Mouse (Mus musculus): ENCODE results near the gene Ubxn6. TPM values are rescaled to one million over a fixed set of nuclear protein-coding genes. Genes with fewer than 3 reads are reported as not detected.

The Ubxn6 gene
- polyA plus RNA-seq, 1 experiment from 2014 or later = 52.7 TPM

DNA sequence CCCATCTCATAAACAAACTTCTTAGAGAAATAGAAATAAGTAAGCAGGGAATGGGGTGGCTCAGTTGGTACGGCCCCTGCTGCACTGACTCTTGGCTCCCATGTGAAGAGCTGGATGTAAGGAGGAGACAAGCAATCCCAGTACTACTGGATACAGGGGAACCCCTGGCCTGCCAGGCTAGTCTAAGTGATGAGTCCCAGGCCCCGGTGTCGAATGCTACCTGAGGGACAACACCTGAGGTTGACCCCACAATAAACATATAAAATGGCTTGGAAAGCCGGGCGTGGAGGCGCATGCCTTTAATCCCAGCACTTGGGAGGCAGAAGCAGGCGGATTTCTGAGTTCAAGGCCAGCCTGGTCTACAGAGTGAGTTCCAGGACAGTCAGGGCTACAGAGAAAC, 43.4 kb downstream of the Ubxn6 start:
- no peak for ATAC-seq (ENCODE audit: insufficient number of reproducible peaks, insufficient read depth, low FRiP score, low TSS enrichment)
- Histone ChIP-seq H3K4me1 (peaks cover 25% of the 10 kb centered on the region), H3K27me3 (no peaks in the 10 kb centered on the region), H3K36me3 (peaks cover 33% of the 10 kb centered on the region), H3K9ac (no peak overlapping the region), H3K4me2 (replicated peaks) (no peak overlapping the region), H3K27ac (no peak overlapping the region), H3K4me3 (no peak overlapping the region), H3K9me3 (no peaks in the 10 kb centered on the region)
- WGBS = 88% methylated on average over 7 of the region's 7 CpGs

DNA sequence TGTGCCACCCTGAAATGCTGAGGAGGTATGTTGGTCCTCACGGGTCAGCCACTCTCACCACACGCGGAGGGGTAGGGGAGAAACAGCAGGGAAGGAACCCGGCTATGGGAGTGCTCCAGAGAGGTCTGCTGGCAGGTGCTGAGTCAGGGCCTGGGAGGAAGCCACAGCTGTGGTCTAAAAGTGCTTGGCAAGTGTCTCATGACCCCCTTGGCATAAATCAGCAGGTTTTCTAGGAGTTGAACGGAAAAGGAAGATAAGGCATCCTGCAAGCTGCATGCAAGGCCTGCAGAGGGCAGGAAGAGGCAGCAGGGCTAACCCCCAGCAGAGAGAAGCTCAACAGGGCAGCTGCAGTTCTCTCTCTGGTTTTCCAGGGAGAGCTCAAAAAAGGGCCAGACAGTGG, 43.9 kb downstream of the Ubxn6 start:
- Histone ChIP-seq H3K36me3 (peaks cover 33% of the 10 kb centered on the region), H3K27ac (no peak overlapping the region), H3K4me1 (peaks cover 25% of the 10 kb centered on the region), H3K27me3 (no peaks in the 10 kb centered on the region), H3K9me3 (no peaks in the 10 kb centered on the region), H3K9ac (no peak overlapping the region), H3K4me3 (no peak overlapping the region), H3K4me2 (replicated peaks) (no peak overlapping the region)
- no peak for ATAC-seq (ENCODE audit: insufficient number of reproducible peaks, insufficient read depth, low FRiP score, low TSS enrichment)
- WGBS = 78% methylated on average over 5 of the region's 5 CpGs

- Histone ChIP-seq H3K4me1 (peaks cover 22% of the 10 kb centered on the region), H3K4me3 (no peak overlapping the region), H3K36me3 (peaks cover 33% of the 10 kb centered on the region), H3K4me2 (replicated peaks) (no peak overlapping the region), H3K27ac (no peak overlapping the region), H3K27me3 (no peaks in the 10 kb centered on the region), H3K9me3 (no peaks in the 10 kb centered on the region), H3K9ac (no peak overlapping the region)
- WGBS = 88% methylated on average over 9 of the region's 9 CpGs
- no peak for ATAC-seq (ENCODE audit: insufficient number of reproducible peaks, insufficient read depth, low FRiP score, low TSS enrichment)
These were observed 44.5 kb downstream of the Ubxn6 start for GRCm38 (mm10) chr17:56030238-56030870.

DNA sequence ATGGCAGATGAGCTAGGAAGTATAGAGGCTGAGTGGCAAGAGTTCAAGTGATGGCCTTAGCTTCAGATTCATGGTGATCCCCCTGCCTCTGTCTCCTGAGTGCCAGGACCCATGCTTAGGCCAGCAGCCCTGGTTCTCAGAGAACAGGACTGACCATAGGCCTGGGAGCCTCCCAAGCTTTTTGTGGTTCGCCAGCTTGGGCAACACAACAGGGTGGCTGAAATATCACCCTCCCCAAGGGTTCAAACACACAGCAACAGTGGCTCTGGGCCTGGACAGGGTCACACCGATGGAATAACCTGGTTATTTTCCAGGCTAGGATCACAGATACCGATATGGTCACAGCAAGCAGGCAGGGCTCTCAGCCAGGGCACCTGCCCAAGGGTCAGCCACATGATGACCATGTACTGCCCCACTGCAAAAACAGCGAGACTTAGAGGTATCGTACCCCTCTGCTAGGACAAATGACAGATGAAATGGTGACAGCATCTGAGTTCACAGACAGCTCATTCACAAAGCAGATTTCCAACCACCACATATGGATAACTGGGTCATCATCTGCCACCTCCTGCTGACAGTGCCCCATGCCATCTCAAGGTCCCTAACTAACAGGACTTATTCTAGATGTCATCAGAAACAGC, 46.9 kb downstream of the Ubxn6 start:
- Histone ChIP-seq H3K4me1 (0 out of 2 replicates have a peak, but pooled peaks cover under 1% of the 10 kb centered on the region), H3K4me3 (no peak overlapping the region), H3K4me2 (replicated peaks) (no peak overlapping the region), H3K36me3 (peaks cover 31% of the 10 kb centered on the region; the same call in 1 of the 2 replicates), H3K27me3 (no peaks in the 10 kb centered on the region), H3K9ac (no peak overlapping the region), H3K27ac (no peak overlapping the region), H3K9me3 (no peaks in the 10 kb centered on the region)
- ATAC-seq (ENCODE audit: insufficient number of reproducible peaks, insufficient read depth, low FRiP score, low TSS enrichment) = no peak
- 92% methylated on average over 5 of the region's 5 CpGs for WGBS

DNA sequence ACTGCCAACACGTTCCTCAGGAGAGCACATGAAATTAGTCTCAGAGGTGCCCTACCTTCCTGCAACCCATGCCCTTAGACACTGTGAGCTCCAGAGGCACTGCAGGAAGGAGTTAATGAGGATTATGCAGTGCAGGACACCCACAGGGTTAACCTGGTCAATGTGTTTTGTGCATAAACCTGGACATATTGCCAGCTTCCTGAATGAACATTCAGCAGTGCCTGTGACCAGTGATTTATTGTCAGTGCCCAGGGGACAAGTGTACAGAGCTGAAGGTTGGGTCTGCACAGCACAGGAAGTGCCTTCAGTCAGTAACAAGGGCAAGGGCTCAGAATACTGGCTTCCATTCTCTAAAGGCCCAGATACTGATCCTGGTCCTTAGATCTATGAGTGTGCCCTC, 47.9 kb downstream of the Ubxn6 start:
- no peak overlapping the region for H3K4me2 ChIP-seq (replicated peaks)
- peaks cover 28% of the 10 kb centered on the region; the same call in 1 of the 2 replicates for H3K36me3 ChIP-seq
- H3K9me3 ChIP-seq = no peaks in the 10 kb centered on the region
- H3K4me1 ChIP-seq = no peaks in the 10 kb centered on the region; the same call in 1 of the 2 replicates
- no peak overlapping the region for H3K4me3 ChIP-seq
- WGBS = 62% methylated on average over 1 of the region's 1 CpGs
- no peak overlapping the region for H3K27ac ChIP-seq
- H3K9ac ChIP-seq = no peak overlapping the region
- no peak for ATAC-seq (ENCODE audit: insufficient number of reproducible peaks, insufficient read depth, low FRiP score, low TSS enrichment)
- H3K27me3 ChIP-seq = no peaks in the 10 kb centered on the region

- Histone ChIP-seq H3K9me3 (no peaks in the 10 kb centered on the region), H3K27me3 (no peaks in the 10 kb centered on the region), H3K4me3 (no peak overlapping the region), H3K4me2 (replicated peaks) (no peak overlapping the region), H3K36me3 (peaks cover 27% of the 10 kb centered on the region; the same call in 1 of the 2 replicates), H3K9ac (no peak overlapping the region), H3K4me1 (no peaks in the 10 kb centered on the region; the same call in 1 of the 2 replicates), H3K27ac (no peak overlapping the region)
- no peak for ATAC-seq (ENCODE audit: insufficient number of reproducible peaks, insufficient read depth, low FRiP score, low TSS enrichment)
- whole genome bisulfite sequencing = 90% methylated on average over 1 of the region's 1 CpGs
These were observed 48.5 kb downstream of the Ubxn6 start for GRCm38 (mm10) chr17:56026303-56026702.

GRCm38 (mm10) chr17:56024931-56025330, 49.9 kb downstream of the Ubxn6 start:
- H3K9ac ChIP-seq = no peak overlapping the region
- no peaks in the 10 kb centered on the region for H3K9me3 ChIP-seq
- no peak for ATAC-seq (ENCODE audit: insufficient number of reproducible peaks, insufficient read depth, low FRiP score, low TSS enrichment)
- H3K36me3 ChIP-seq = peaks cover 29% of the 10 kb centered on the region; the same call in 1 of the 2 replicates
- H3K4me2 ChIP-seq (replicated peaks) = no peak overlapping the region
- H3K4me1 ChIP-seq = no peaks in the 10 kb centered on the region; the same call in 1 of the 2 replicates
- no peaks in the 10 kb centered on the region for H3K27me3 ChIP-seq
- 84% methylated on average over 5 of the region's 5 CpGs for WGBS
- H3K27ac ChIP-seq = no peak overlapping the region
- H3K4me3 ChIP-seq = no peak overlapping the region

- Histone ChIP-seq H3K9me3 (no peaks in the 10 kb centered on the region), H3K36me3 (peaks cover 29% of the 10 kb centered on the region), H3K27me3 (no peaks in the 10 kb centered on the region), H3K4me3 (no peak overlapping the region), H3K4me1 (no peaks in the 10 kb centered on the region; the same call in 1 of the 2 replicates), H3K4me2 (replicated peaks) (no peak overlapping the region), H3K27ac (no peak overlapping the region), H3K9ac (no peak overlapping the region)
- 76% methylated on average over 2 of the region's 2 CpGs for WGBS
- no peak for ATAC-seq (ENCODE audit: insufficient number of reproducible peaks, insufficient read depth, low FRiP score, low TSS enrichment)
These were observed 50.4 kb downstream of the Ubxn6 start for GRCm38 (mm10) chr17:56024476-56024875.

GRCm38 (mm10) chr17:56023386-56023785, 51.4 kb downstream of the Ubxn6 start:
- no peak overlapping the region for H3K9ac ChIP-seq
- H3K4me1 ChIP-seq = no peaks in the 10 kb centered on the region; the same call in 1 of the 2 replicates
- no peak overlapping the region for H3K4me3 ChIP-seq
- H3K4me2 ChIP-seq (replicated peaks) = no peak overlapping the region
- peaks cover 29% of the 10 kb centered on the region for H3K36me3 ChIP-seq
- ATAC-seq (ENCODE audit: insufficient number of reproducible peaks, insufficient read depth, low FRiP score, low TSS enrichment) = no peak
- 83% methylated on average over 5 of the region's 5 CpGs for WGBS
- H3K27ac ChIP-seq = peak overlapping the region; percentile 30; the same call in 1 of the 2 replicates
- H3K27me3 ChIP-seq = no peaks in the 10 kb centered on the region
- H3K9me3 ChIP-seq = no peaks in the 10 kb centered on the region

DNA sequence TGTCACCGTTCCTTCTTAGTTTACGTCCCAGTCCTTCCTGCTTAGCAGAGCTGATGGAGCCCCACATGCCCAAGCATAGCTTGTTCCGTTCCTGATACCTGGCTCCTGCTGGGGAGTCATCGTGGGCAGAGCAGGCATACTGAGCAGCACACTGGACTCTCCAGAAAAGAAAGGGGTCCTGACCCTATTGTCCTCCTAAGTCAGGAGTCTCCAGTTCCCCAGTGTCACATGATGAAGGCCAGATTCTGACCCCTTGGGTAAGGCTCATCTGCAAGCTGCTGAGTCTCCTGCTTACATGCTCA, 51.9 kb downstream of the Ubxn6 start:
- Histone ChIP-seq H3K4me1 (no peaks in the 10 kb centered on the region; the same call in 1 of the 2 replicates), H3K27me3 (no peaks in the 10 kb centered on the region), H3K4me2 (replicated peaks) (no peak overlapping the region), H3K9me3 (no peaks in the 10 kb centered on the region), H3K4me3 (no peak overlapping the region), H3K36me3 (peaks cover 33% of the 10 kb centered on the region), H3K9ac (no peak overlapping the region), H3K27ac (peak overlapping the region; percentile 30; the same call in 1 of the 2 replicates)
- no peak for ATAC-seq (ENCODE audit: insufficient number of reproducible peaks, insufficient read depth, low FRiP score, low TSS enrichment)
- 88% methylated on average over 4 of the region's 4 CpGs for WGBS

DNA sequence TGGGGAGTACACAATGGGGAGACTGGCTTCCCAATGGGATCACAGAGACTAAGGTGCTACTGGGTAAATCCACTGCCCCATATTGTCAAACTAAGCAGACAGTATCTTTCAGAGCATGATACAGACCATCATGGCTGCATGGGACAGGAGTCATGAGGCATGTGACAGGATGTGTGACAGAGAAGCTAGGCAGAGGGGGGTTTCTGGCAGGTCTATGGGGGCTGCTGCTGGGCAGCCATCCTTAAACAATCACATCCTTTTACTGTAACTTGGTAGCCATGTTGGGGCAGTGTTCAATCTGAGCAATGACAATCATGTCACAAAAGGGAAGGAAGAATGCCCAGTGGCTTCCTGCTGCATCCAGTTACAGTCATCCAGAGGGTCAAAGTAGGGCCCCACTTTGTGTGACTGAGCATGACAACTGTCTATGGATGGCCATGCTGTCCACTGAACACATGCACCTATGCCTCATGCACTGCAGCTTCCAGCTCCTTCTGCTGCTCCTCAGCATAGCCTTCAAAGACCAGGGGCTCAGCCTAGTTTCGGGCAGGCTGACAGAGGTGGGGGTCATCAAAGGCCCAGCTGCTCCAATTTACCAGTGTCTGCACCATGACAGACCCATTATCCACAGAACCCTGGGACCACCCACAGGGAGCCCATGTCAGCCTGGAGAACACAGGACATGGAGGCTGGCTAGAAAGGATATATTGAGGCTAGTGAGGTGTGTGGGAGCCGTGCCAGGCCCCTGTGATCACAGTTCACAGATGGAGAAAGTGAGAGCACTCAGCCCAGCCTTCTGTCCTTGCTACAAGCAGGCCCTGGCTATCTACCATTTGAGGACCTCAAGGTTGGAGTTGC, 52.5 kb downstream of the Ubxn6 start:
- H3K36me3 ChIP-seq = peaks cover 39% of the 10 kb centered on the region
- no peaks in the 10 kb centered on the region; the same call in 1 of the 2 replicates for H3K4me1 ChIP-seq
- H3K9me3 ChIP-seq = no peaks in the 10 kb centered on the region
- no peak for ATAC-seq (ENCODE audit: insufficient number of reproducible peaks, insufficient read depth, low FRiP score, low TSS enrichment)
- WGBS = 51% methylated on average over 2 of the region's 2 CpGs
- no peak overlapping the region for H3K27ac ChIP-seq
- no peak overlapping the region for H3K4me3 ChIP-seq
- no peak overlapping the region for H3K4me2 ChIP-seq (replicated peaks)
- no peaks in the 10 kb centered on the region for H3K27me3 ChIP-seq
- no peak overlapping the region for H3K9ac ChIP-seq

Measured in embryonic facial prominence, embryonic 12.5 days (tissue).